Mouse (Mus musculus) cortical plate, adult 2 months (tissue): Measurements from ENCODE around the gene Cdh8.

Experiments used
- CTCF ChIP-seq: fragments of 200-500 bp; IDR thresholded peaks from 2 replicates; pipeline ENCODE4 v1.5.1; 2011; ENCODE audit warnings: mild to moderate bottlenecking, control low read depth, low read length; ENCODE audit not compliant: insufficient read depth; ENCODE audit errors: extremely low read depth
- POLR2A ChIP-seq: fragments of 200-500 bp; IDR thresholded peaks from 2 replicates; pipeline ENCODE4 v1.6.1; 2011; ENCODE audit warnings: mild to moderate bottlenecking, low read length, control low read depth; ENCODE audit not compliant: insufficient read depth; ENCODE audit errors: extremely low read depth

- no peak for TF ChIP-seq POLR2A
- no peak for TF ChIP-seq CTCF
These were observed 232.1 kb downstream of the Cdh8 start for GRCm38 (mm10) chr8:99184186-99184585.
